Mouse (Mus musculus) thymus, postnatal 0 days (tissue): ENCODE results near the gene Sdhaf4. TPM values are rescaled to one million over a fixed set of nuclear protein-coding genes. Genes with fewer than 3 reads are reported as not detected.

Experiments used
- DNase-seq: peaks from one replicate; pipeline ENCODE4 v3.0.0-alpha.2; 2015; ENCODE audit warnings: low spot score
- polyA plus RNA-seq: library from polyadenylated mRNA; unstranded; fragments of >200 nt; fragmentation: Nextera tagmentation; extraction: Ambion mirVana; gene quantifications from 2 replicates; pipeline ENCODE4 v1.2.1, GENCODE M21; 2015

Sdhaf4 gene
- polyA plus RNA-seq, 1 experiment from 2014 or later = 86.0 TPM

DNA sequence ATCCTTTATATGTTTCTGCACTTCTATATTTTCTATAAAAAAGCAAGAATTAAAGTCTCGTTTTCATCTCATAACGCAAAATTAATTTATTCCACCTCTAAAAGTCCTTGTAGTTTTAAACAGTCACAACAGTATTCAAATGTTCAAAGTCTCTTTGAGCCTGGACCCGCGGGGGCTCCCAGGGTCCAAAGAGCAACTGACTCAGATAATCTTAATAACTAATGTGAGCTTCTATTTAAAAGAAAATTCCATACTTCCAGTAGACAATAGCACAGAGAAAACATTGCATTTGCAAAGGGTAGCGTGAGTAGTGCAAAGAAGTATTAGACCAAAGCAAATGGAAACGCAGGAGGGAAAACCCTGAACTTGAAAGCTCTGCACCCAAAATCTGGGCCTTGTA is 47.4 kb downstream of the Sdhaf4 start:
- DNase-seq = no peak

GRCm38 (mm10) chr1:23955539-23955938 is 49.9 kb downstream of the Sdhaf4 start:
- no peak for DNase-seq

- DNase-seq = no peak
These were observed 51.5 kb downstream of the Sdhaf4 start for GRCm38 (mm10) chr1:23953921-23954320.

- no peak for DNase-seq
These were observed 56.4 kb downstream of the Sdhaf4 start for GRCm38 (mm10) chr1:23948778-23949699.

GRCm38 (mm10) chr1:23948290-23948689 is 57.2 kb downstream of the Sdhaf4 start:
- no peak for DNase-seq

Other genes starting within 250 kb of the Sdhaf4 start
- gene B3gat2, start 243.9 kb downstream of the Sdhaf4 start, polyA plus RNA-seq = 0.22 and 0.26 TPM in 2 replicates
- 41.5 and 45.8 TPM in 2 replicates for gene Smap1, start 83.3 kb downstream of the Sdhaf4 start, polyA plus RNA-seq
- gene Fam135a, start 94.7 kb upstream of the Sdhaf4 start, polyA plus RNA-seq = 2.6 TPM in 2 replicates
- 0.81 and 0.91 TPM in 2 replicates for gene Col9a1, start 172.0 kb upstream of the Sdhaf4 start, polyA plus RNA-seq